Mouse (Mus musculus): Measurements from ENCODE around the gene Meis1. TPM values are rescaled to one million over a fixed set of nuclear protein-coding genes. Genes with fewer than 3 reads are reported as not detected.

Meis1 gene
- total RNA-seq, 2 experiments from 2014 or later, result 69.6 to 73.3 TPM

- no peak for DNase-seq (ENCODE audit: low spot score in 2 of 2)
Measured at GRCm38 (mm10) chr11:18912311-18913019, 106.3 kb downstream of the Meis1 start.

GRCm38 (mm10) chr11:18906866-18907265 is 111.9 kb downstream of the Meis1 start:
- DNase-seq (ENCODE audit: low spot score in 2 of 2), result no peak

- DNase-seq (ENCODE audit: low spot score in 2 of 2), result no peak
Measured at GRCm38 (mm10) chr11:18905431-18905830, 113.4 kb downstream of the Meis1 start.

- no peak for DNase-seq (ENCODE audit: low spot score in 2 of 2)
Measured at GRCm38 (mm10) chr11:18904880-18905279, 113.9 kb downstream of the Meis1 start.

- no peak for DNase-seq (ENCODE audit: low spot score in 2 of 2)
Measured at GRCm38 (mm10) chr11:18904285-18904684, 114.5 kb downstream of the Meis1 start.

GRCm38 (mm10) chr11:18900489-18900888 is 118.3 kb downstream of the Meis1 start:
- DNase-seq (ENCODE audit: low spot score in 2 of 2), result no peak

GRCm38 (mm10) chr11:18898862-18899261 is 119.9 kb downstream of the Meis1 start:
- DNase-seq (ENCODE audit: low spot score in 2 of 2), result no peak

- DNase-seq (ENCODE audit: low spot score in 2 of 2), result no peak
Measured at GRCm38 (mm10) chr11:18897921-18898646, 120.7 kb downstream of the Meis1 start.

GRCm38 (mm10) chr11:18897250-18897649 is 121.5 kb downstream of the Meis1 start:
- DNase-seq (ENCODE audit: low spot score in 2 of 2), result no peak

GRCm38 (mm10) chr11:18892470-18892869 is 126.3 kb downstream of the Meis1 start:
- DNase-seq (ENCODE audit: low spot score in 2 of 2), result no peak

GRCm38 (mm10) chr11:18889139-18889538 is 129.6 kb downstream of the Meis1 start:
- no peak for DNase-seq (ENCODE audit: low spot score in 2 of 2)

- DNase-seq (ENCODE audit: low spot score in 2 of 2), result no peak
Measured at GRCm38 (mm10) chr11:18888651-18889050, 130.1 kb downstream of the Meis1 start.

GRCm38 (mm10) chr11:18885729-18886325 is 133.0 kb downstream of the Meis1 start:
- DNase-seq (ENCODE audit: low spot score in 2 of 2), result no peak

- no peak for DNase-seq (ENCODE audit: low spot score in 2 of 2)
Measured at GRCm38 (mm10) chr11:18885036-18885728, 133.6 kb downstream of the Meis1 start.

GRCm38 (mm10) chr11:18883987-18884386 is 134.8 kb downstream of the Meis1 start:
- no peak for DNase-seq (ENCODE audit: low spot score in 2 of 2)

GRCm38 (mm10) chr11:18883507-18883881 is 135.3 kb downstream of the Meis1 start:
- DNase-seq (ENCODE audit: low spot score in 2 of 2), result no peak

- DNase-seq (ENCODE audit: low spot score in 2 of 2), result no peak
Measured at GRCm38 (mm10) chr11:18882747-18883506, 135.9 kb downstream of the Meis1 start.

GRCm38 (mm10) chr11:18882315-18882714 is 136.5 kb downstream of the Meis1 start:
- DNase-seq (ENCODE audit: low spot score in 2 of 2), result no peak

- no peak for DNase-seq (ENCODE audit: low spot score in 2 of 2)
Measured at GRCm38 (mm10) chr11:18880806-18881205, 138.0 kb downstream of the Meis1 start.

- no peak for DNase-seq (ENCODE audit: low spot score in 2 of 2)
Measured at GRCm38 (mm10) chr11:18879456-18879818, 139.3 kb downstream of the Meis1 start.
